Mouse (Mus musculus): Measurements from ENCODE around the gene Natd1. TPM values are rescaled to one million over a fixed set of nuclear protein-coding genes. Genes with fewer than 3 reads are reported as not detected.

Natd1 gene
- total RNA-seq, 1 experiment from 2014 or later, result 3.0 TPM

DNA sequence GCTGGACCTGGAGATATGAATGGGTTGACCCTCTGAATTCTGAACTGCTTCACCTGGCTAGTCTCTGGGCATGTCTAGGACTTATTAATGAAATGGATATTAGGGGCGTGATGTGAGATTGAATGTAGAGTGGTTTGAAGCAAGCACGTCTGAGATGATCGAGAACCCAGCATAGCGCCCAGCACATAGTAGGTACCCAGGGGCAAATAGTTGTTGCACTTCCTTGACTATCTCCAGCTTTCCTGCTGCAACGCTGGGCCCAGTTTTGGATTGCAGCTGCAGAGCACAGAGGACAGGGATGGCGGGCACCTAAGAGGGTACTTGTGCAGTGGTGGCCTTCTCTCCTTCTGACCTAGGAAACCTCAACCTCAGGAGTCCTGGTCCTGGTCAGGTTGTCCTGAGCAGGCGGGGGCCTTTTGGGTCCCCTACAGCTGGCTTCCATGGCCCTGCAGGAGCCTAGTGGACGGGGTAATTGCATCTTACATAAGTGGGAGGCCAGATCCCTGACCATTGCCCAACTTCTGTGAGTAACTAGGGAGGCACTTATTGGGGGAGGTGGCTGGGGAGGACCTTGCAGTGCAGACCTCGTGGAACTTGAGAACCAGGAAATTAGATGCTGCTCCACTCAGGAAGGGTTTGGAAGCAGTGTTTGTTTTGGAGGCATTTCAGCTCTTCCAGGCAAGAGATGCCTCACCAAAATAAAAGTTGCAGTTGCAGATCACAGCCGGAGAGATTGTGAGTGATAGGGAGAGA lies 18.8 kb upstream of the Natd1 start:
- ATAC-seq (replicated peaks; ENCODE audit: insufficient number of reproducible peaks, low FRiP score, low TSS enrichment, poor library complexity, severe bottlenecking), result no peak

GRCm38 (mm10) chr11:60932503-60933020 lies 18.0 kb upstream of the Natd1 start:
- ATAC-seq (replicated peaks; ENCODE audit: insufficient number of reproducible peaks, low FRiP score, low TSS enrichment, poor library complexity, severe bottlenecking), result no peak

DNA sequence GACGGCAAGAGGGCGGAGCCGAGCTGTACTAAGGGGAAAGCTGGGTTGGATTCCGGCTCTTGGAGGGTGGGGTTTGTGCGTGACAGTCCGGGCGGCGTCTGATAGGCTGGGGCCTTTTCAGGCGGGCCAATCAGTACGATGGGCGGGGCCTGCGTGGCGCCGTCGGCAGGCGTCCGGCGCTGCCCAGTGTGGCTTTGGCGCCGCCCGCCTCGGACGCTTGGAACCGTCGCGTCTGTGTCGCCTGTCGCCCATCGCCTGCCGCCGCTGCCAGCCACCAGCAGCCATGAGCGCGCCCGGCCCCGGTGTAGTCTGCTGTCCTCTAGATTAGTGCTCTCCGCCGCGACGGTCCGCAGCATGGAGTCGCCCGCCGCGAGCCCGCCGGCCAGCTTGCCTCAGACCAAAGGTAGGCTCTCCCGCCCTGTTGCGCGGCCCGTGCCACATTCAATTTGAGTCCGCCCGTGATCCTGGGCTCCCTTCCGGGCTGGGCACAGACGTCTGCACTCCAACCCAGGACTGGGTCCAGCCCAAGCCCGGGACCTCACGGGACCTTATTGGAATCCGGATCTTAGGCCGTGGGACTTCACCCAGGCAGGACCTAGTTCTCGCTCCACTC lies 17.4 kb upstream of the Natd1 start, which contains the start of gene Map2k3:
Gene Map2k3, plus strand, starts transcription at position 165 of the 613 bp plus-strand sequence.
- peak; percentile 85 for ATAC-seq (replicated peaks; ENCODE audit: insufficient number of reproducible peaks, low FRiP score, low TSS enrichment, poor library complexity, severe bottlenecking)

DNA sequence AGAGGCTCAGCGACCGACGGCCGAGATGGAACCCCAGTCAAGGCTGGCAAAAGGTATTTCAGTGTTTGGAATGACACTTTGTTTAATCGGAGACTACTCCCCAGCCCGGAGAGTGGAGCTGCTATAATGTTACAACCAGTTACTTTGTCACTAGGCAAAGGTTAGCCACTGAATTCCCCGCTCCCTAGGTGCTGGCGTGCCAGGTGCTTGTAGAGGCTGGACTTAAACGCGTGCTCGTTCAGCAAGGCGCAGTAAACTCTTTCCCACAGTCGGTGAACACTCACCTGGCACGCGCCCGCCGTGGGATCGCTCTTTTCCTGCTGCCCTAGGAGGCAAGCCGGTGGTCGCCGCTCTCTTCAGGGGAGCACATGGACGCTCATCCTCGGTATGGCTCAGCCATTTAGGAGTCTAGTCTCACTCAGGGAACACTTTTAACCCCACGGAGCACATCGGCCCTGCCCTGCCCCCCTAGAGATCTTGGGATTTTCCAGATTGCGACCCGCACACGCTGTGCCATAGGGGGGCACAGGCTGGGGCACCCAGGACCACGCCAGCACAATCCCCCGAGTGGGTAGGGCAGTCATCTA lies 16.8 kb upstream of the Natd1 start:
- ATAC-seq (replicated peaks; ENCODE audit: insufficient number of reproducible peaks, low FRiP score, low TSS enrichment, poor library complexity, severe bottlenecking), result peak; percentile 3; the same call in 1 of the 2 replicates

DNA sequence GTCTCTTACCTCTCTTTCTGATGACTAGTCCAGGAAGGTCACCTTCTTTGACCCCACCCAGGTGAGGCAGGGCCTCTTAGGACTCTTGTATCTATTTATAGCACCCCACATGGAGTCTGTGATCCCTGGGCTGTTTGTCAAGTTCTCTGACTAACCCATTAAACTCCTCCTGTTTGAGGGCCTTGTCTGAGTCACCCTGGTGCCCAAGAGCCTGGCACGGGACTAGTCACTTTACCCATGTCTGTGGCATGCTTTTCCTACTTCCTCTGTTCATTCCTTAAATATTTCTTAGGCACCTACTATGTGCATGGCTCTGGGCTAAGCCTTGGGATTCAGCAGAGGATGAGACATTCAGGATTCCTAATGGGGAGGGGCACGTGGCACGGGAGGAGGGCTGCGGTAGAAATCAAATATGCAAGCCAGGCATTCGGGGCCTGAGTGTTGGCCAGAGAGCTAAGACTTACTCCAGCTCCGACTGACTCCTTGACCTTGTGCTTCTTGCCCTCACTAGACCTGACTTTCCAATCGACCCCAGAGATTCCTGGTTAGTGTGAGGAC lies 16.3 kb upstream of the Natd1 start:
- no peak for ATAC-seq (replicated peaks; ENCODE audit: insufficient number of reproducible peaks, low FRiP score, low TSS enrichment, poor library complexity, severe bottlenecking)

GRCm38 (mm10) chr11:60927264-60927663 lies 12.7 kb upstream of the Natd1 start:
- peak; percentile 86 for ATAC-seq (replicated peaks; ENCODE audit: insufficient number of reproducible peaks, low FRiP score, low TSS enrichment, poor library complexity, severe bottlenecking)

- ATAC-seq (replicated peaks; ENCODE audit: insufficient number of reproducible peaks, low FRiP score, low TSS enrichment, poor library complexity, severe bottlenecking), result no peak
Observed at GRCm38 (mm10) chr11:60924981-60925380, 10.4 kb upstream of the Natd1 start.

GRCm38 (mm10) chr11:60924498-60924897 lies 9.9 kb upstream of the Natd1 start:
- no peak for ATAC-seq (replicated peaks; ENCODE audit: insufficient number of reproducible peaks, low FRiP score, low TSS enrichment, poor library complexity, severe bottlenecking)

- ATAC-seq (replicated peaks; ENCODE audit: insufficient number of reproducible peaks, low FRiP score, low TSS enrichment, poor library complexity, severe bottlenecking), result no peak
Observed at GRCm38 (mm10) chr11:60922964-60923363, 8.4 kb upstream of the Natd1 start.

- ATAC-seq (replicated peaks; ENCODE audit: insufficient number of reproducible peaks, low FRiP score, low TSS enrichment, poor library complexity, severe bottlenecking), result no peak
Observed at GRCm38 (mm10) chr11:60922195-60922594, 7.6 kb upstream of the Natd1 start.

DNA sequence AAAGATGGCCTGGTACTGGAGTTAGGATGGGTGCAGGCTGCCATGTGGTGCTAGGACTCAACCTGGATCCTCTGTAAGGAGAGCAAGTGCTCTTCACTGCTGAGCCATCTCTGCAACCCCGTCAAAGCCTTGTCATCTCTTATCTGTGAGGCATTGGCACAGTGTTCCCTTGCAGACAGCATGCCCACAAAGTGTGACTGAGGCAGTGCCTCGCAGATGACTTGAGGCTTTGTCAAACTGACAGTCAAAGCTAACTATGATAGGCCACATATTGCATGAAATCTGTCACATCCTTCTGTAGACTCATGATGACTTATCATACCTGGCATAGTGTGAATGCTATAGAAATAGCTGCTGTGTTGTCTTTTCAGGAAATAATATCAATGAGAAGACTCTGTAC lies 5.5 kb upstream of the Natd1 start:
- ATAC-seq (replicated peaks; ENCODE audit: insufficient number of reproducible peaks, low FRiP score, low TSS enrichment, poor library complexity, severe bottlenecking), result no peak

DNA sequence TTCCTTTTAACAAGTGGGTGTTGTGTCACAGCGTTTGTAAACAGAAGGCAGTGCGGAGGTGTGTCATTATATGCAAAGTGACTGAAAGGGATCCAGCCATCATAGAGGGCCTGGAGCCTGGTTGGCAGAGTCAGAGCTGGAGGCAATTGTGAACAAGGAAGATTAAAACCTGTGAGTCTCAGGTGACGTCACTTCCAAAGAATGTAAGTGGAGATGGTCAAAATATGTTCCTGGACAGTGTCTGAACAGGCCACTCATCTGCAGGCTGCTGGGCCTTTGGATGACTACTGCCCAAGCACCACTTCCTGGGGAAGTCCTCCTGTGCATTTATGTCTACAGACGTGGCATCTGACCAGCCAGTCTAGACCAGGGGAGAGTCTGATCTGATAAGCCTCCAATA lies 651 bp upstream of the Natd1 start:
- ATAC-seq (replicated peaks; ENCODE audit: insufficient number of reproducible peaks, low FRiP score, low TSS enrichment, poor library complexity, severe bottlenecking), result no peak

DNA sequence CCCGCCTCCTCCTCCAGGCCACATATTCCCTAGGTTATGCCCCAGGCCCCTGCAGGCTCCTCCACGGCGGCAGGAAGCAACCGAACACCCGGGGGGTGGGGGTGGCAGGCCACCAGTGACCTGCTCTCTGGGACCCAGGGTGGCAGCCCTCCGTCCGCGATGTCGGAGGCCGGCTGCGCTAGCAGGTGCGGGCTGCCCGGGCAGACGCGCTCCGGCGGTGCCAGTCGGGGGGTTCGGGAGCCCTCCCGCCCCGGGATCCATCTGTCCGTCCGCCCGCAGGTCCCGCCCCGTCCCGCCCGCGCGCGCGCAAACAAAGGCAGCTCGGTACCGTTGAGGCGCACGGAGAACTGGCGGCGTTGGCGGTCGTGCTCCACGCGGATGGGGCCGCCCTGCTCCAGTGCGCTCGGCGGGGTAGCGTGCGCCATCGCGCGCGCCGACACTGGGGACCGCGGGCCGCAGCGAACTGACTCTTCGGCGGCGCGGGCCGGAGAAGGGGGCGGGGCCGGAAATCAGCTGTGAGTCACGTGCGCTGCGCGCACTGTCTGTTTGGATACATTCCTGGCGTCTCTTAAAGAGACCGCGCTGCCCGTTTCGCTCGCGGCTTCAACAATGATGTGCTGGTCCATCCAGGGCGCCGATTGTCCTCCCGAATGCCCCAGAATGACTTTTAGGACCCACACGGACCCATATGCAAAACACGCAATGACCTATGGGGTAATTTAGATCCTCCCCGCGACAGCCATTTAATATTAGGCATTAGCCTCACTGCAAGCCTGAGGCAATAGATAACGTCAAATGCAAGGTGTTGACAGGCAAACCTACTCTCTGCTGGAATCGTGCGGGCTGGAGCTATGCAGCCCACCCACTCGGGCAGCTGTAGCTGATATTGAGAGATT lies 1.0 kb downstream of the Natd1 start:
- peak; percentile 87 for ATAC-seq (replicated peaks; ENCODE audit: insufficient number of reproducible peaks, low FRiP score, low TSS enrichment, poor library complexity, severe bottlenecking)

GRCm38 (mm10) chr11:60912525-60912973 lies 2.0 kb downstream of the Natd1 start:
- no peak for ATAC-seq (replicated peaks; ENCODE audit: insufficient number of reproducible peaks, low FRiP score, low TSS enrichment, poor library complexity, severe bottlenecking)

DNA sequence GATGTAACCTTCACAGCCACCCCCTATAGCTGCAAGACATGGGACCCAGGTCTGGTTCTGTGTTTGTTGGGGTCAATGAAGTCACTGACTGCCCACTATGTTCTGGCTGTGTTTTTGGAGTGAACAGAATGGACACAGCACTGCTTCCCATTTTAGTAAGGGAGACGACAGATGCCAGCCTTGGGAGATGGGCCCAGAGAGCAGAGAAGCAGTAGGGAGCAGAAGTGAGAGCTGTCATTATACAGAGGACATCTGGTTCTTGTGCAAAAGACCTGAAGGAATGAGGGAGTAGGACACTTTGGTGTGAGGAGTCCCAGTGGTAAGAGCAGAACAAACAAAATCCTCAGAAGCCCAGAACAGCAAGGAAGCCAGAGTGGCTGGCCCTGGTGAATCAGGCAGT lies 4.9 kb downstream of the Natd1 start:
- no peak for ATAC-seq (replicated peaks; ENCODE audit: insufficient number of reproducible peaks, low FRiP score, low TSS enrichment, poor library complexity, severe bottlenecking)

DNA sequence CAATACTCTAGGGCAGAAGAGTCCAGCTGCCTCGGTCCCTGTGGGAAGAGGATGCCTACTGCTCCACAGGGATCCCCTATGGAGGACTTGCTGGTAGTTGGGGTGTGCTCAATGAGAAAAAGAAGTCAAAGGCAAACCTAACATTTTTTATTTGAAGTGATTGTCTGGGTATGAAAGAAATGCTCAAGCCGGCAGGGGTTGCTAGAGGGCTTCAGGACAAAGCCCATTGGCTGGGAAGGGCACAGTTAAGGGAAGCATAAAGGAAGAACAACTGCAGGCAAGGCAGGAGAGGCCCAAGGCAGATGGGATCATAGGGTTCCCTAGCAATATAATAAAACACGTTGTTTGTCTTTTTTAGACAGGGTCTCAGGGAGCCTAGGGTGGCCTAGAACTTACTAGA lies 6.5 kb downstream of the Natd1 start:
- no peak for ATAC-seq (replicated peaks; ENCODE audit: insufficient number of reproducible peaks, low FRiP score, low TSS enrichment, poor library complexity, severe bottlenecking)

GRCm38 (mm10) chr11:60906449-60906848 lies 8.1 kb downstream of the Natd1 start:
- no peak for ATAC-seq (replicated peaks; ENCODE audit: insufficient number of reproducible peaks, low FRiP score, low TSS enrichment, poor library complexity, severe bottlenecking)

DNA sequence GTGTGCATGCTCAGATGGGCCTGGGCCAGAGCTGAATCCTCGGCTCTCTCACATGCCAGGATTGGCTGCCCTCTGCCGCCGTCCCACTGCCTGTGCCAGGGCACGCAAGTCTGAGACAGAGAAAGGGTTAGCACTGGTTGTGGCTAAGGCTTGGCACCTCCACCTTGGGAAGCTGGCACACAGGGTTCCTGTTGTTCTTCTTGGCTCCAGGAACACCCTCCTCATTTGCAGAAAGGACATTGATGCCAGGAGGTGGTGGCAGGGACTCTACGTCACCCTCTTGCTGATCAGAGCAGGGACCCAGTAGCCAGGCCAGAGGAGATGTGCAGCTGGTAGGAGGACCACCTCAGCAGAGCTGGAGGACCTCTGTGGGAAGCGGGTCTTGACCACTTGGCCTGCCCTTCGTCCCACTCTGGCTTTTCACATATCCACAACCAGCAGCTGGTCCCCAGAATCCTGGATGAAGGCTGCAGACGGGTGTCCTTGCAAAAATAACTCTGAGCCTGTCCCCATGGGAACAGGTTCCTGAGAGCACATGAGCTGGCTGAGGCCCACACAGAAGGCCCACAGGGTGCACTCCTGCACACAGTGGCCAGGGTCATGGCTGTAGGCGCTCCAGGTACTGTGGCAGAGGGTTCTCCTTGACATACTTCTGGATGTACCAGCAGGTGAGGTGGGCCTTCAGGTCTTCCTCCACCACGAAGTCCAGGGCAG lies 9.0 kb downstream of the Natd1 start:
- ATAC-seq (replicated peaks; ENCODE audit: insufficient number of reproducible peaks, low FRiP score, low TSS enrichment, poor library complexity, severe bottlenecking), result no peak; the same call in 1 of the 2 replicates
